Mouse (Mus musculus) MEL (cell line): ENCODE data around the gene Acss1. TPM values are rescaled to one million over a fixed set of nuclear protein-coding genes. Genes with fewer than 3 reads are reported as not detected.

ENCODE experiments used
- BHLHE40 ChIP-seq: IDR thresholded peaks from 2 replicates; pipeline ENCODE4 v1.6.1; 2012; ENCODE audit warnings: low read depth, mild to moderate bottlenecking, inconsistent platforms, low read length, improper control_type of control experiment, borderline replicate concordance
- GATA1 ChIP-seq: IDR thresholded peaks from 2 replicates; pipeline ENCODE4 v1.6.1; 2011; ENCODE audit warnings: low read depth, low read length, improper control_type of control experiment
- HCFC1 ChIP-seq: IDR thresholded peaks from 2 replicates; pipeline ENCODE4 v1.6.1; 2012; ENCODE audit warnings: low read depth, mild to moderate bottlenecking, inconsistent platforms, low read length, improper control_type of control experiment, moderate library complexity
- JUND ChIP-seq: IDR thresholded peaks from 2 replicates; pipeline ENCODE4 v1.6.1; 2011; ENCODE audit warnings: low read depth, mild to moderate bottlenecking, improper control_type of control experiment, low read length
- MAX ChIP-seq: IDR thresholded peaks from 2 replicates; pipeline ENCODE4 v1.6.1; 2011; ENCODE audit warnings: low read length, improper control_type of control experiment
- MAZ ChIP-seq: IDR thresholded peaks from 2 replicates; pipeline ENCODE4 v1.6.1; 2012; ENCODE audit warnings: low read depth, mild to moderate bottlenecking, inconsistent platforms, low read length, improper control_type of control experiment
- MEF2A ChIP-seq: IDR thresholded peaks from 2 replicates; pipeline ENCODE4 v1.6.1; 2014; ENCODE audit warnings: low read depth, mild to moderate bottlenecking, inconsistent platforms, low read length, improper control_type of control experiment; ENCODE audit not compliant: poor library complexity, insufficient replicate concordance, severe bottlenecking; ENCODE audit errors: extremely low read depth
- MYB ChIP-seq: IDR thresholded peaks from 2 replicates; pipeline ENCODE4 v1.6.1; 2011; ENCODE audit warnings: mild to moderate bottlenecking, low read depth, low read length, improper control_type of control experiment
- NELFE ChIP-seq: IDR thresholded peaks from 2 replicates; pipeline ENCODE4 v1.6.1; 2011; ENCODE audit warnings: low read depth, low read length, improper control_type of control experiment
- RCOR1 ChIP-seq: IDR thresholded peaks from 2 replicates; pipeline ENCODE4 v1.6.1; 2012; ENCODE audit warnings: low read depth, mild to moderate bottlenecking, inconsistent platforms, low read length, improper control_type of control experiment
- SMC3 ChIP-seq: IDR thresholded peaks from 2 replicates; pipeline ENCODE4 v1.6.1; 2011; ENCODE audit warnings: low read depth, low read length, improper control_type of control experiment
- TAL1 ChIP-seq: IDR thresholded peaks from 2 replicates; pipeline ENCODE4 v1.6.1; 2012; ENCODE audit warnings: mild to moderate bottlenecking, inconsistent platforms, low read length, moderate library complexity, mixed read lengths
- TBP ChIP-seq: IDR thresholded peaks from 2 replicates; pipeline ENCODE4 v1.8.0; 2011; ENCODE audit warnings: low read depth, low read length, improper control_type of control experiment
- TCF12 ChIP-seq: IDR thresholded peaks from 2 replicates; pipeline ENCODE4 v1.6.1; 2014; ENCODE audit warnings: low read depth, mild to moderate bottlenecking, inconsistent platforms, low read length, improper control_type of control experiment, moderate library complexity
- USF1 ChIP-seq: IDR thresholded peaks from 2 replicates; pipeline ENCODE4 v1.6.1; 2014; ENCODE audit warnings: low read depth, mild to moderate bottlenecking, inconsistent platforms, low read length, improper control_type of control experiment, moderate library complexity
- USF2 ChIP-seq, 2 experiments: IDR thresholded peaks; 2 replicates each; pipeline ENCODE4 v1.6.1; 2011 to 2012; ENCODE audit warnings: improper control_type of control experiment in 2 of 2, low read length in 2 of 2, borderline replicate concordance in 1 of 2, inconsistent platforms in 1 of 2, low read depth in 1 of 2, mild to moderate bottlenecking in 1 of 2; ENCODE audit not compliant: insufficient read depth in 1 of 2
- ZC3H11A ChIP-seq: IDR thresholded peaks from 2 replicates; pipeline ENCODE4 v1.6.1; 2012; ENCODE audit warnings: low read depth, mild to moderate bottlenecking, inconsistent platforms, low read length, improper control_type of control experiment
- ZKSCAN1 ChIP-seq: IDR thresholded peaks from 2 replicates; pipeline ENCODE4 v1.6.1; 2012; ENCODE audit warnings: low read depth, mild to moderate bottlenecking, inconsistent platforms, low read length, improper control_type of control experiment, moderate library complexity
- ZMIZ1 ChIP-seq: IDR thresholded peaks from 2 replicates; pipeline ENCODE4 v1.6.1; 2012; ENCODE audit warnings: low read depth, mild to moderate bottlenecking, inconsistent platforms, low read length, improper control_type of control experiment, moderate library complexity
- polyA plus RNA-seq, 2 experiments: library from polyadenylated mRNA; stranded (reverse) in 1 of 2; unstranded in 1 of 2; fragments of >175 nt in 1 of 2; fragments of >200 nt in 1 of 2; gene quantifications; 2 replicates each; pipeline versions ENCODE4 v1.2.1 to v1.2.4; 2012; ENCODE audit warnings: low replicate concordance in 2 of 2, low read depth in 1 of 2; ENCODE audit not compliant: insufficient read length in 2 of 2, insufficient read depth in 1 of 2, missing spikeins in 1 of 2
- total RNA-seq: library from RNA; depleted of rRNA; stranded (reverse); fragments of 300-350 nt; gene quantifications from 2 replicates; pipeline ENCODE4 v1.2.3, GENCODE M21; 2012; rRNA removed

The Acss1 gene
- total and polyA plus RNA-seq, 3 experiments = 10.2 to 22.6 TPM; not detected in 1

- TF ChIP-seq RCOR1 (no peak), NELFE (no peak), MAX (peak; percentile 92), USF2 (IDR thresholded peaks at IDR 0.05; ENCODE audit: borderline replicate concordance in 1 of 2, insufficient read depth in 1 of 2, low read depth in 1 of 2, low read length in 2 of 2) (no peak), JUND (no peak), HCFC1 (no peak), TCF12 (no peak), GATA1 (peak; percentile 32; the same call in 1 of the 2 replicates), MYB (no peak), USF1 (peak; percentile 65; the same call in 1 of the 2 replicates), SMC3 (no peak), MAZ (no peak), ZKSCAN1 (no peak), ZMIZ1 (no peak), ZC3H11A (no peak), BHLHE40 (no peak), TBP (0 out of 2 replicates have a peak, but pooled peaks have one; percentile 25), MEF2A (no peak), TAL1 (no peak)
Measured at GRCm38 (mm10) chr2:150569847-150570590, 98.3 kb downstream of the Acss1 start, which contains the start of gene Cst7 (continued).

Other genes with a start within 250 kb of the Acss1 start
- not detected in 2 replicates for gene Zfp442, start 217.0 kb downstream of the Acss1 start, total RNA-seq
- gene Zfp442, start 217.0 kb downstream of the Acss1 start, polyA plus RNA-seq = not detected
- 2.5 and 3.0 TPM in 2 replicates for gene Zfp345, start 183.4 kb downstream of the Acss1 start, total RNA-seq
- 100 to 1,000 TPM in 1 of 2 experiments, 1 to 10 TPM in 1; 1.0 to 254 TPM for gene Zfp345, start 183.4 kb downstream of the Acss1 start, polyA plus RNA-seq
- 12.4 and 18.5 TPM in 2 replicates for gene Cst7, start 98.1 kb downstream of the Acss1 start, total RNA-seq
- gene Cst7, start 98.1 kb downstream of the Acss1 start, polyA plus RNA-seq = 10 to 100 TPM in 1 of 2 experiments, not detected in 1; 35.8 TPM
- 21.3 and 26.4 TPM in 2 replicates for gene Apmap, start 59.9 kb downstream of the Acss1 start, total RNA-seq
- 10 to 100 TPM in 1 of 2 experiments, not detected in 1; 29.4 TPM for gene Apmap, start 59.9 kb downstream of the Acss1 start, polyA plus RNA-seq
- gene Vsx1, start 20.9 kb upstream of the Acss1 start, total RNA-seq = not detected in 2 replicates
- not detected for gene Vsx1, start 20.9 kb upstream of the Acss1 start, polyA plus RNA-seq
- gene Entpd6, start 80.5 kb upstream of the Acss1 start, total RNA-seq = 34.3 and 48.2 TPM in 2 replicates
- 10 to 100 TPM in 1 of 2 experiments, not detected in 1; 47.9 TPM for gene Entpd6, start 80.5 kb upstream of the Acss1 start, polyA plus RNA-seq
- 19.0 and 21.0 TPM in 2 replicates for gene Pygb, start 118.2 kb upstream of the Acss1 start, total RNA-seq
- gene Pygb, start 118.2 kb upstream of the Acss1 start, polyA plus RNA-seq = 10 to 100 TPM in 1 of 2 experiments, not detected in 1; 26.5 TPM
- 21.8 and 23.7 TPM in 2 replicates for gene Abhd12, start 236.2 kb upstream of the Acss1 start, total RNA-seq
- gene Abhd12, start 236.2 kb upstream of the Acss1 start, polyA plus RNA-seq = 10 to 100 TPM in 1 of 2 experiments, not detected in 1; 29.4 TPM
- 56.2 and 64.8 TPM in 2 replicates for gene Gins1, start 236.9 kb upstream of the Acss1 start, total RNA-seq
- gene Gins1, start 236.9 kb upstream of the Acss1 start, polyA plus RNA-seq = 10 to 100 TPM in 1 of 2 experiments, not detected in 1; 68.7 TPM